Mouse (Mus musculus) neural tube, embryonic 15.5 days (tissue): ENCODE data around the gene Olfr680-ps1. TPM values are rescaled to one million over a fixed set of nuclear protein-coding genes. Genes with fewer than 3 reads are reported as not detected.
"Not testable (repeated sequence)": the region's sequence is repeated elsewhere in the genome, so short reads cannot be mapped to it uniquely, and the experiment has no call there.

Source experiments
- ATAC-seq: fragments of 200-750 bp; cut with Nextera tagmentation; 2 replicates; pipeline ENCODE4 v1.8.0; 2017; ENCODE audit warnings: mild to moderate bottlenecking, moderate TSS enrichment, moderate library complexity; ENCODE audit not compliant: low FRiP score
- H3K27ac ChIP-seq: fragments of 300-500 bp; sonication (generic); replicated peaks from 2 replicates; pipeline ENCODE4 v1.5.1; 2015; ENCODE audit warnings: mild to moderate bottlenecking, inconsistent platforms
- H3K27me3 ChIP-seq: fragments of 300-500 bp; sonication (generic); replicated peaks from 2 replicates; pipeline ENCODE4 v1.6.1; 2015; ENCODE audit warnings: inconsistent platforms
- H3K36me3 ChIP-seq: fragments of 300-500 bp; sonication (generic); 2 replicates; pipeline ENCODE4 v1.6.1; 2015; ENCODE audit warnings: inconsistent platforms
- H3K4me1 ChIP-seq: fragments of 300-500 bp; sonication (generic); 2 replicates; pipeline ENCODE4 v1.6.1; 2015; ENCODE audit warnings: inconsistent platforms
- H3K4me2 ChIP-seq: fragments of 300-500 bp; sonication (generic); 2 replicates; pipeline ENCODE4 v1.6.1; 2015; ENCODE audit warnings: inconsistent platforms, mild to moderate bottlenecking, moderate library complexity
- H3K4me3 ChIP-seq: fragments of 300-500 bp; sonication (generic); replicated peaks from 2 replicates; pipeline ENCODE4 v1.5.1; 2015; ENCODE audit warnings: mild to moderate bottlenecking, inconsistent platforms
- H3K9ac ChIP-seq: fragments of 300-500 bp; sonication (generic); replicated peaks from 2 replicates; pipeline ENCODE4 v1.6.1; 2015; ENCODE audit warnings: mild to moderate bottlenecking, inconsistent platforms
- H3K9me3 ChIP-seq: fragments of 300-500 bp; sonication (generic); replicated peaks from 2 replicates; pipeline ENCODE4 v1.6.1; 2016; ENCODE audit warnings: inconsistent platforms
- WGBS: fragments of 180-500 bp; shearing (Covaris S2); methylation state at CpG from one replicate; pipeline ENCODE4 v1.1.7; 2015; ENCODE audit warnings: mixed read lengths; 5-methylcytosine and 5-hydroxymethylcytosine counted together
- polyA plus RNA-seq: library from polyadenylated mRNA; unstranded; fragments of >200 nt; fragmentation: Nextera tagmentation; extraction: Ambion mirVana; gene quantifications from 2 replicates; pipeline ENCODE4 v1.2.1, GENCODE M21; 2015

Olfr680-ps1 gene
- polyA plus RNA-seq, result not detected in 2 replicates

- H3K9ac ChIP-seq, H3K27ac ChIP-seq, H3K36me3 ChIP-seq, ATAC-seq, H3K27me3 ChIP-seq, H3K4me3 ChIP-seq, H3K9me3 ChIP-seq, H3K4me2 ChIP-seq, H3K4me1 ChIP-seq: not testable (repeated sequence)
These were observed at the start of gene Olfr680-ps1 for GRCm38 (mm10) chr7:105092717-105093116. Gene Olfr680-ps1 (minus strand): TSS chr7:105092817.

GRCm38 (mm10) chr7:105141275-105141674, 48.7 kb upstream of the Olfr680-ps1 start:
- H3K4me3 ChIP-seq, result no peak overlapping the region
- H3K9ac ChIP-seq, result no peak overlapping the region
- H3K27me3 ChIP-seq, result no peaks in the 10 kb centered on the region
- no peak for ATAC-seq
- no peaks in the 10 kb centered on the region for H3K4me1 ChIP-seq
- H3K27ac ChIP-seq, result no peak overlapping the region
- no peaks in the 10 kb centered on the region for H3K36me3 ChIP-seq
- no peak overlapping the region for H3K4me2 ChIP-seq
- H3K9me3 ChIP-seq, result no peaks in the 10 kb centered on the region
- 81% methylated on average over 2 of the region's 2 CpGs for WGBS

GRCm38 (mm10) chr7:105116536-105116935, 23.9 kb upstream of the Olfr680-ps1 start, which contains the start of gene Olfr681:
Gene Olfr681 (plus strand): TSS chr7:105116836.
- H3K4me3 ChIP-seq, result no peak within 1 kb of the TSS
- no peaks in the 10 kb centered on the region for H3K9me3 ChIP-seq
- no peak within 1 kb of the TSS for H3K27ac ChIP-seq

DNA sequence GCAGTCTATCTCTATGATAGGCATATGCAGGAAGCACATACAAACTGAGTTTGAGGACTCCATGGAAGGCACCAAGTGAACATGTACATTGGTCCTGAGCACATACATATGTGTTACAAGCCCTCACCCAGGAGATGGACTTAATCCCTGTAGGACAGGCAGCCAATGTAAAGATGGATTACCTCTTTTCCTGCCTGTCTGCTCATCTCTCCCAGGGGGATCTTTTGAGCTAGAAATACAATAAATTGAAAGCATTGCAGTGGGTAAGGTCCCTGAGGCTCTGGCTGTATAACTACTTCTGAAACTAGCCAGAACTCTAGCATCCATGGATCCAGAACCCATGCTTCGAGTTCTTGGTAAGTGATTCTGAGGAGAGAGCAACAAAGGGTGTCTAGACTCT, 11.7 kb downstream of the Olfr680-ps1 start, which contains the start of gene Olfr679:
Gene Olfr679, plus strand, starts transcription at position 301 of the 400 bp plus-strand sequence.
- H3K27me3 ChIP-seq, result no peaks in the 10 kb centered on the region
- no peak within 1 kb of the TSS for H3K4me3 ChIP-seq
- no peaks in the 10 kb centered on the region for H3K36me3 ChIP-seq
- no peak for ATAC-seq
- no peaks in the 10 kb centered on the region for H3K9me3 ChIP-seq
- no peak within 1 kb of the TSS for H3K9ac ChIP-seq
- 70% methylated on average over 1 of the region's 1 CpGs for WGBS
- no peak within 1 kb of the TSS for H3K27ac ChIP-seq
- H3K4me2 ChIP-seq, result no peak within 1 kb of the TSS
- no peaks in the 10 kb centered on the region for H3K4me1 ChIP-seq

More at GRCm38 (mm10) chr7:105116536-105116935, 23.9 kb upstream of the Olfr680-ps1 start, which contains the start of gene Olfr681:
- no peak within 1 kb of the TSS for H3K9ac ChIP-seq
- H3K4me2 ChIP-seq, result no peak within 1 kb of the TSS
- no peak for ATAC-seq
- H3K36me3 ChIP-seq, result no peaks in the 10 kb centered on the region
- H3K27me3 ChIP-seq, result no peaks in the 10 kb centered on the region
- H3K4me1 ChIP-seq, result no peaks in the 10 kb centered on the region

- H3K36me3 ChIP-seq, result no peaks in the 10 kb centered on the region
- no peaks in the 10 kb centered on the region for H3K9me3 ChIP-seq
- 95% methylated on average over 1 of the region's 1 CpGs for WGBS
- H3K27ac ChIP-seq, result no peak within 1 kb of the TSS
- no peak within 1 kb of the TSS for H3K9ac ChIP-seq
- no peak for ATAC-seq
- H3K4me1 ChIP-seq, result no peaks in the 10 kb centered on the region
- H3K27me3 ChIP-seq, result no peaks in the 10 kb centered on the region
- no peak within 1 kb of the TSS for H3K4me3 ChIP-seq
- H3K4me2 ChIP-seq, result no peak within 1 kb of the TSS
These were observed 28.4 kb downstream of the Olfr680-ps1 start, which contains the start of gene Olfr678 for GRCm38 (mm10) chr7:105064175-105064574. Gene Olfr678 (plus strand): TSS chr7:105064475.

DNA sequence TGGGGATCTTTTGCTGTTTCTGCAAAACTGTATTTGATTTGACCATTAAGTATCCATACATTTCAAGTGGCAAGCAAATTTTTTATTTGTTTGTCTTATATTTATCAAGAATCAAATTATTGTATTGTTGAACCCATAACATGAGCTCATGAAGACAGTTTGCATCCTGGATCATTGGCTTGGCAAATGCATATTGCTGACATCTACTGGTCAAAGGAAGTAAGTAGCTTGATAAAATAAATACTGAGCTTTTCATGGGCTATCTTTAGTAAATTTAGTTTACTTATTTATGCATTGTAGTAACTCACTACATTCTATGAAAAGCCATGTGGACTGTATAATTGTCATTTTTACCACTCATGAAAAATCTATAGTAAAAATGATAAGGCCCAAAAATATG, 33.7 kb downstream of the Olfr680-ps1 start:
- Histone ChIP-seq H3K4me1 (no peaks in the 10 kb centered on the region), H3K4me2 (no peak overlapping the region)
- no peak for ATAC-seq

More for the DNA sequence above, 33.7 kb downstream of the Olfr680-ps1 start:
- H3K9me3 ChIP-seq, result no peaks in the 10 kb centered on the region
- no peak overlapping the region for H3K27ac ChIP-seq
- no peaks in the 10 kb centered on the region for H3K27me3 ChIP-seq
- no peaks in the 10 kb centered on the region for H3K36me3 ChIP-seq
- H3K9ac ChIP-seq, result no peak overlapping the region
- no peak overlapping the region for H3K4me3 ChIP-seq

Other genes with a start within 250 kb of the Olfr680-ps1 start
- gene Usp17la, start 235.8 kb downstream of the Olfr680-ps1 start, polyA plus RNA-seq, result not detected in 2 replicates
- gene Olfr665, start 214.8 kb downstream of the Olfr680-ps1 start, polyA plus RNA-seq, result not detected in 2 replicates
- not detected in 2 replicates for gene Olfr666, start 196.9 kb downstream of the Olfr680-ps1 start, polyA plus RNA-seq
- not detected in 2 replicates for gene Olfr667, start 171.3 kb downstream of the Olfr680-ps1 start, polyA plus RNA-seq
- not detected in 2 replicates for gene Olfr668, start 164.8 kb downstream of the Olfr680-ps1 start, polyA plus RNA-seq
- gene Olfr669, start 158.6 kb downstream of the Olfr680-ps1 start, polyA plus RNA-seq, result not detected in 2 replicates
- gene Olfr670, start 130.2 kb downstream of the Olfr680-ps1 start, polyA plus RNA-seq, result not detected in 2 replicates
- not detected in 2 replicates for gene Olfr671, start 113.7 kb downstream of the Olfr680-ps1 start, polyA plus RNA-seq
- not detected in 2 replicates for gene Olfr672, start 90.8 kb downstream of the Olfr680-ps1 start, polyA plus RNA-seq
- not detected in 2 replicates for gene Olfr675, start 64.4 kb downstream of the Olfr680-ps1 start, polyA plus RNA-seq
- not detected in 2 replicates for gene Olfr676, start 60.1 kb downstream of the Olfr680-ps1 start, polyA plus RNA-seq
- gene Olfr677, start 41.4 kb downstream of the Olfr680-ps1 start, polyA plus RNA-seq, result not detected in 2 replicates
- not detected in 2 replicates for gene Olfr678, start 28.3 kb downstream of the Olfr680-ps1 start, polyA plus RNA-seq
- not detected in 2 replicates for gene Olfr679, start 11.6 kb downstream of the Olfr680-ps1 start, polyA plus RNA-seq
- not detected in 2 replicates for gene Olfr681, start 24.0 kb upstream of the Olfr680-ps1 start, polyA plus RNA-seq
- not detected in 2 replicates for gene Olfr683, start 54.2 kb upstream of the Olfr680-ps1 start, polyA plus RNA-seq
- not detected in 2 replicates for gene Olfr684, start 70.8 kb upstream of the Olfr680-ps1 start, polyA plus RNA-seq
- gene Olfr685, start 93.2 kb upstream of the Olfr680-ps1 start, polyA plus RNA-seq, result not detected in 2 replicates
- not detected in 2 replicates for gene Olfr686, start 114.7 kb upstream of the Olfr680-ps1 start, polyA plus RNA-seq
- not detected in 2 replicates for gene Olfr688, start 195.3 kb upstream of the Olfr680-ps1 start, polyA plus RNA-seq
- not detected in 2 replicates for gene Olfr689, start 218.3 kb upstream of the Olfr680-ps1 start, polyA plus RNA-seq
- not detected in 2 replicates for gene Olfr690, start 241.3 kb upstream of the Olfr680-ps1 start, polyA plus RNA-seq
- 0.23 and 0.26 TPM in 2 replicates for gene Olfr691, start 249.5 kb upstream of the Olfr680-ps1 start, polyA plus RNA-seq